Mouse (Mus musculus) C2C12 (cell line): ENCODE measurements at regions not wholly inside any gene's neighbourhood (a gene's known extent, or its start where the extent isn't known, plus 50 kb on each side); places are given as distances from the start of the nearest gene placed in this dataset.

Experiments
- CEBPB ChIP-seq: IDR thresholded peaks from one replicate; pipeline ENCODE4 v1.6.1; 2011; ENCODE audit warnings: low read depth, mild to moderate bottlenecking, control low read depth, moderate library complexity
- CTCF ChIP-seq: IDR thresholded peaks from one replicate; pipeline ENCODE4 v1.5.1; 2011; ENCODE audit not compliant: control insufficient read depth, insufficient read depth, insufficient read length
- USF1 ChIP-seq: IDR thresholded peaks from one replicate; pipeline ENCODE4 v1.6.1; 2011; ENCODE audit warnings: low read depth, mild to moderate bottlenecking, control low read depth, moderate library complexity

GRCm38 (mm10) chr5:111678496-111678895 is 55.2 kb upstream of the Gm26897 start:
- TF ChIP-seq CEBPB (no peak), CTCF (no peak), USF1 (no peak)
